Mouse (Mus musculus) CD4-positive helper T cell, adult 2 months (primary cell): Measurements from ENCODE around the gene Lasp1.
"Not testable (repeated sequence)": the region's sequence is repeated elsewhere in the genome, so short reads cannot be mapped to it uniquely, and the experiment has no call there.

ENCODE experiments used
- DNase-seq: peaks from one replicate; pipeline ENCODE4 v3.0.0-alpha.2; 2012; ENCODE audit warnings: low read depth, missing footprints, low spot score

Gene Lasp1

DNA sequence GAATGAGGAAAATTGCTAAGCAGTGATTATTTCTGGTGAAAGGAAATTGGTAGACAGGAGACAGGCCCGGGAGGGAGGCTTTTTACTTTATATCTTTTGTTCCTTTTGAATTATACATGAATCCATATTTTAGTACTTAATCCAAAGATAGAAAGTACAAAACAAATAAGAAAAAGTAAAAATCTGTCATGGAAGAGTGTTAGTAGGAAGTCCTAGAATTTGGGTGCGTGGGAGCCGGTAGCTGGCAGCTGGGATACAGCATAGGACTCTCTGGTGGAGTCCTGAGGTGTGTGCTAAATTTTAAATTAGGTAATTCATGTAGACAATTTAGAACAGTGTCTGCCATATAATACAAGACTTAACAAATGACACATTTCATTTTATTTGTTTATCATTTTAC is 68.8 kb downstream of the Lasp1 start:
- DNase-seq = no peak

DNA sequence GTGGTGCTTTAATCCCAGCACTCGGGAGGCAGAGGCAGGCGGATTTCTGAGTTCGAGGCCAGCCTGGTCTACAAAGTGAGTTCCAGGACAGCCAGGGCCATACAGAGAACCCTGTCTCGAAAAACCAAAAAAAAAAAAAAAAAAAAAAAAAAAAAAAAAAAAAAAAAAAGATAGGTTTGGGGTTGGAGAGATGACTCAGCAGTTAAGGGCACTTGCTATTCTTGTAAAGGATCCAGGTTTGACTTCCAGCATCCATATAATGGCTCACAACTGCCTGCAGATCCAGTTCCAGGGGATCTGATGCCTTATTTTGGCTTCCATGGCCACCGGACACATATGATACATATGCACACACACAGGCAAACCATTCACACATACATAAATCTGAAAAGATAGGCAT is 73.6 kb downstream of the Lasp1 start:
- DNase-seq = not testable (repeated sequence)

DNA sequence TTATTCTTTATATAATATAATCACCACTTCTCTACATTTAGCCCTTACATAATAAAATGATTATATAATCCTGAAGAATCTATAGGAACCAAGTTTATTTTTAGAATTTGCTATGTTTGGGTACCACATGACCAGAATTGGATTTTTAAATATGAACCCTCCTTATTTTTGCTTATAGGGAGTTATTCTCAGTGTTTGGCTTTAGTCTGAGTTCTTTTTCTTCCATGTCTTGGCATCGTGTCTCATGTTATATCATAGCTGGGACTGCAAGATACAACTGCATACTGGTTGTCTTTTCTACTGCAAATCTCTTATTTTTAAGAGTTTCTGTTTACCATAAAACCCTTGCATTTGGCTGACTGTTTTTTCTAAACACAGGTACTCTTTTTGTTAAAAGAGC is 75.6 kb downstream of the Lasp1 start:
- DNase-seq = no peak

DNA sequence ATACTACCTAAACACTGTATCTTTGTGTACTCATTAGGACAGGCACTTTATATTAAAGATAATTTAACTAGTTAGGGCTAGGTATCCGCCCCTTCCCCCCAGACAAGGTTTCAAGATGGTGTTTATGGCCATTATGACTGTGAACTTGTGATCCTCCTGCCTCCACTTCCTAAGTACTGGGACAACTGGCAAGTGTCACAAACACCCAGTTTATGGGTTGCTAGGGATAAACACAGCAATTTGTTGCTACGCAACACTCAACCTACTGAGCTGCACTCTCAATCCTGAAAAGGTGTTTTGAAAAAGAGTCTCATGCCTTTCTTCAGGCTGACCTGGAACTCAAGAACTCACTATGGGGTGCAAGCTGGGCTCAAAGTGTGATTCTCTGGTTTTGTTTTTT is 78.5 kb downstream of the Lasp1 start:
- DNase-seq = no peak

DNA sequence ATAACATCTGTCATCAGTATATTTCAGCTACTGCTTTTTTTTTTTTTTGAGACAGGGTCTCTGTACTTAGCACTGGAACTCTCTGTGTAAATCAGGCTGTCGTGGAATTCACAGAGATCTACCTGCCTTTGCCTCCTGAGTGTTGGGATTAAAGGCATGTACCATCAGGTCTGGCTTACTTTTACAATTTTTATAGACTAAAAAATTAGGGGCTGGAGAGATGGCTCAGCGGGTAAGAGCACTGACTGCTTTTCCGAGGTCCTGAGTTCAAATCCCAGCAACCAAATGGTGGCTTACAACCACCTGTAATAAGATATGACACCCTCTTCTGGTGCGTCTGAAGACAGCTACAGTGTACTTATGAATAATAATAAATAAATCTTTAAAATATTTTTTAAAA is 81.6 kb downstream of the Lasp1 start:
- DNase-seq = no peak

DNA sequence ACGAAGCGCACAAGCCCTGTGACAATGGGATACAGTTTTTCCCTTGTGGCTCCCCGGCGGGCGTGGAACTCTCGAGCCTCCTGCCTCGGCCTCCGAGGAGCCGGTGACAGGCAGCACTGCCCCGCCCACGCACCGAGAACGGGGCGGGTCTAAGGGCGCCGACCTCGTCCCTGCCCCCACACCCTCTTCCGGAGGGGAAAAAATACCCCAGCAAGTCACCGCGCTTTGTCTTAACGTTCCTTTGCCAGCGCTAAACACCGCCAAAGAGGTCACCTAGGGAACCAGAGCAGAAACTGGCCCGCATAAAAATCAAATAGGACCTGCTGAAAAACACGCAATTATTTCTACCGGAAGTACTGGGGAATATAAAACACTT is 84.7 kb downstream of the Lasp1 start:
- peak; percentile 92 for DNase-seq

DNA sequence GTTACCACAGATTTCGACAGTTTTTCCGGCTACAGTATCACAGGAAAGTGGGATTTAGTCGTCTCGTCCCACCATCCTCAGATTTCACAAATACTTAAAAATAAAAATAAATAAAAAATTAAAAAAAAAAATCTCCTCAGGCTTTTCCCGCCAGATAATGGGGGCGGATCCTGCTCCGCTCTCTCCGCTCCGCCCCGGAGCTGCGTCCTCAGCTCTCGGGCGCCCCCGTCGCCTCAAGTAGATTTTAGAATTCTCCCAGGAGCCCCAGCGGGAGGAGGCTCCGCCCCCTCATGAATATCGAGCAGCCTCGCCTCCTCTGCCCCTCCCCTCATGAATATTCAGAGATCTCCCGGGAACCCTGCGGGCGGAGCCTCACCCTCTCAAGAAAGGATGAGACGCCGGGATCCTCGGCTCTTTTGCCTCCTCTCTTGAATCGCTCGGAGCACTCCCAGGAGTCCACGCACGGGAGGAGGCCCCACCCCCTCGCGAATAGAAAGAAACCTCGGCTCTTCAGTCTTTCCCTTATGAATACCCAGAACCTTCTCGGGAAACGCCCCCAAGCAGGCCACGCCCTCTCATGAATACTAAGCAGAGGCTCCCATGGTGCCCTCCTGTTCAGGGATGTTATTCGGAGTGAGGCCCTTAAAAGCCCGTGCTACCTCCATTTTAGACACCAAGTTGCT is 85.3 kb downstream of the Lasp1 start, which contains the start of gene Fbxo47:
Gene Fbxo47 (minus strand): TSS at position 237 of the 683 bp plus-strand sequence.
- peak; percentile 98 for DNase-seq

DNA sequence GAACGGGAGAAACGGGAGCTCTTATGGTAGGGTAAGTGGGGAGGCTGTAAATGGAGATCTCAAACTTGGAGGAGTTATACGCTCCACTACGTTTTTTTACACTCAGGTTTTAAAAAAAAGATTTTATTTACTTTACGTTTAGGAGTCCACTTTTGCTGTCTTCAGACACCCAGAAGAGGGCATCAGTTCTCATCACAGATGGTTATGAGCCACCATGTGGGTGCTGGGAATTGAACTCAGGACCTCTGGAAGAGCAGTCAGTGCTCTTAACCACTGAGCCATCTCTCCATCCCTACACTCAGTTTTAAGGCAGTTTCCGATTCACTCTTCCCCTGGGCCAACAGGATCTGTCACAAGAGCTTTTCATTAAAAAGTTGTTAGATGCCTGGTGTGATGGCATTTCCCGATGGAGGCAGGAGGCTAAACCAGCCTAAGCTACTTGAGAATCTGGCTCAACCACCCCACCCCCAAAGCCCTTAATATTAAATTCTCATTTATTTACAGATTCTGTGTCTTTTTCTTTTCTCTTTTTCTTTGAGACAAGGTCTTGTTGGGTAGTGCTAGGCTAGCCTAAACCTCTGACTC is 85.9 kb downstream of the Lasp1 start:
- no peak for DNase-seq

DNA sequence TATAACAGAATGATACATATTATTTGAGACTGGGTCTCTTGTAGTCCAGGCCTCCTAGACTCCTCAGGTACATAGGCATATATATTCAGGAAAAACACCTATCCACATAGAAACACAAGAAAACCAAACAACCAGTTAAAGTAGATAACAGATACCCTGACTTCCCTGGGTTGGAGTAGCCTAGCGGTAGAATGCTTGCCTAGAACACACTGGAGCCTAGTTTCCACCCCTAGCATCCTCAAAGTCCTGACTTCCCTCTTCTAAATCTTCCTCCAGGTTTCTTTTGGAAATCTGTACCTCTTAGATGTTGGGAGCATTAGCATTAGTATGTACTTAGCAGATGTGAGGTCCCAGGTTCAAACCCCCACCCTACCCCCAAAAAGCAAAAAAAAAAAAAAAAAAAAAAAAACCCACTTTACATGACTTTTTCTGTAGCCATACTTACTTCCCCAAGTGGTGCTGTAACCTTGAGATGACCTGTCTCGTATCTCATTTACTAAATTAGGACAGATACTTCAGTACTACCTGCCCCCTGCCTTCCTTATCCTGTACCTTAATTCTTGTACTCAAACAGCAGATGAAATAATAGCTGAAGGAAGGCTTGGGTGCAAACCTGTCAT is 86.6 kb downstream of the Lasp1 start:
- no peak for DNase-seq
